Mouse (Mus musculus) neural tube, embryonic 13.5 days (tissue): Measurements from ENCODE around the gene Tnpo3. TPM values are rescaled to one million over a fixed set of nuclear protein-coding genes. Genes with fewer than 3 reads are reported as not detected.
"Not testable (repeated sequence)": the region's sequence is repeated elsewhere in the genome, so short reads cannot be mapped to it uniquely, and the experiment has no call there.

Experiments
- ATAC-seq: fragments of 200-750 bp; cut with Nextera tagmentation; 2 replicates; pipeline ENCODE4 v1.8.0; 2017; ENCODE audit warnings: low read depth, mild to moderate bottlenecking, moderate TSS enrichment, moderate library complexity
- H3K27ac ChIP-seq: fragments of 300-500 bp; sonication (generic); replicated peaks from 2 replicates; pipeline ENCODE4 v1.5.1; 2015; ENCODE audit warnings: moderate library complexity, mild to moderate bottlenecking, inconsistent platforms
- H3K27me3 ChIP-seq: fragments of 300-500 bp; sonication (generic); 2 replicates; pipeline ENCODE4 v1.6.1; 2015; ENCODE audit warnings: mild to moderate bottlenecking, inconsistent platforms
- H3K36me3 ChIP-seq: fragments of 300-500 bp; sonication (generic); 2 replicates; pipeline ENCODE4 v1.6.1; 2015; ENCODE audit warnings: mild to moderate bottlenecking, inconsistent platforms
- H3K4me1 ChIP-seq: fragments of 300-500 bp; sonication (generic); replicated peaks from 2 replicates; pipeline ENCODE4 v1.6.1; 2015; ENCODE audit warnings: inconsistent platforms
- H3K4me2 ChIP-seq: fragments of 300-500 bp; sonication (generic); 2 replicates; pipeline ENCODE4 v1.6.1; 2015; ENCODE audit warnings: inconsistent platforms, mild to moderate bottlenecking, moderate library complexity
- H3K4me3 ChIP-seq: fragments of 300-500 bp; sonication (generic); 2 replicates; pipeline ENCODE4 v1.5.1; 2015; ENCODE audit warnings: mild to moderate bottlenecking, inconsistent platforms
- H3K9ac ChIP-seq: fragments of 300-500 bp; sonication (generic); 2 replicates; pipeline ENCODE4 v1.6.1; 2015; ENCODE audit warnings: moderate library complexity, mild to moderate bottlenecking, inconsistent platforms
- H3K9me3 ChIP-seq: fragments of 300-500 bp; sonication (generic); 2 replicates; pipeline ENCODE4 v1.6.1; 2016; ENCODE audit warnings: inconsistent platforms
- WGBS: fragments of 180-500 bp; shearing (Covaris S2); methylation state at CpG from one replicate; pipeline ENCODE4 v1.1.7; 2015; 5-methylcytosine and 5-hydroxymethylcytosine counted together
- polyA plus RNA-seq: library from polyadenylated mRNA; unstranded; fragments of >200 nt; fragmentation: Nextera tagmentation; extraction: Ambion mirVana; gene quantifications from 2 replicates; pipeline ENCODE4 v1.2.1, GENCODE M21; 2015

Gene Tnpo3
- polyA plus RNA-seq, 1 experiment from 2014 or later, result 82.2 TPM

DNA sequence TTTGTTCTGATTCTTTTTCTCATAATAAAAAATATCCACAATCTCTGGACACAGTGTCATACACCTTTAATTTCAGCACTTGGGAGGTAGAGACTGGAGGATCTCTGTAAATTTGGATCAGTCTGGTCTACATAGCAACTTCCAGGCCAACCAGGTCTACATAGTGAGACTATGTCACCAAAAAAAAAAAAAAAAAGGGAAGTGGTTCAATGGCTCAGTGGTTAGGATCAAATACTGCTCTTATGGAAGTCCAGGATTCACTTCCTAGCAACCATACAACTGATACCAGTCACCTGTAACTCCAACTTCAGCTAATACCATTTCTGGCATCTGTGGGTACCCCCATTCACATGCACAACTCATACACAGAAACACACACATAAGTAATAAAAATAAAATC is 9.5 kb downstream of the Tnpo3 start:
- Histone ChIP-seq H3K4me1 (peaks cover 3% of the 10 kb centered on the region; the same call in 1 of the 2 replicates), H3K27ac (no peak overlapping the region), H3K9me3 (no peaks in the 10 kb centered on the region), H3K4me2 (no peak overlapping the region), H3K4me3 (no peak overlapping the region), H3K9ac (no peak overlapping the region), H3K36me3 (no peaks in the 10 kb centered on the region), H3K27me3 (no peaks in the 10 kb centered on the region)
- ATAC-seq, result no peak

DNA sequence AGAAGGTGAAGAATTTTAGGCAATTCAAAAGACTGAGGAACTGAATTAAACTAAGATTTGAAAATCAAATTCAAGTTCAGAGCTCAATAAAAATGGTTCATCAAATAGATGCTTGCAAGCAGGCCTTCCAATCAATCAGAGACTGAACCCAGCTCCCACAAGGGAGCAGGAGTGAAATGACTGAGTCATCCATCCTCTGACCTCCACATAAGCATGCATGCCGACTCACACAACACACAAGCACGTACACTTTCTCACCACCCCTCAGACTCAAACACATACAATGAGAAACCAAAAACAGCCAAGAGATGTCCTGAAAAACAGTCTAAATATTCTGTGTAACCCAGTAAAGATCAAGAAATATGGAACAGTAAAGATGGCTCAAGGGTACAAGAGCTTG is 14.0 kb downstream of the Tnpo3 start:
- Histone ChIP-seq H3K4me2 (no peak overlapping the region), H3K36me3 (no peaks in the 10 kb centered on the region), H3K27me3 (no peaks in the 10 kb centered on the region), H3K9ac (no peak overlapping the region), H3K27ac (no peak overlapping the region), H3K4me3 (no peak overlapping the region), H3K4me1 (no peaks in the 10 kb centered on the region), H3K9me3 (no peaks in the 10 kb centered on the region)
- WGBS, result 91% methylated on average over 2 of the region's 2 CpGs
- ATAC-seq, result no peak

DNA sequence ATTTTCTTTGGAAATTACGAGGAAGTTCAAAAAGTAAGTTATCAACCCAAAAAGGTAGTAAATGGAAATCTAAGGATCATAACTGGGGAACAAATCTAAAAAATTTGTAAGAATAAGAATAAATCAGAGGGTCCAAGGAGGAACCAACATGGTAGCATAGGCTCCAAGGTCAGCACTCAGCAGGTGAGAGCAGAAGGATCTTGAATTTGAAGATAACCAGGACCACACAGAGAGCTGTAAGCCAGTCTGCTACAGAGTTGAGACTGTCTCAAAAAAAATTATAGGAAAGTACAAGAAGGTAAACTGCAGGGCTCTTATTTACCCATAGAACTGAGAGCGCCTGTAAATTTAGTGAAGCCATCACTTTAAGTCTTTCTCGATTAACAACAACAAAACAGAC is 28.5 kb downstream of the Tnpo3 start:
- Histone ChIP-seq H3K9ac (no peak overlapping the region), H3K4me3 (no peak overlapping the region), H3K36me3 (peaks cover 78% of the 10 kb centered on the region), H3K9me3 (no peaks in the 10 kb centered on the region), H3K27ac (no peak overlapping the region), H3K4me2 (no peak overlapping the region), H3K27me3 (no peaks in the 10 kb centered on the region), H3K4me1 (no peaks in the 10 kb centered on the region)
- ATAC-seq, result no peak
- 94% methylated on average over 3 of the region's 3 CpGs for WGBS

DNA sequence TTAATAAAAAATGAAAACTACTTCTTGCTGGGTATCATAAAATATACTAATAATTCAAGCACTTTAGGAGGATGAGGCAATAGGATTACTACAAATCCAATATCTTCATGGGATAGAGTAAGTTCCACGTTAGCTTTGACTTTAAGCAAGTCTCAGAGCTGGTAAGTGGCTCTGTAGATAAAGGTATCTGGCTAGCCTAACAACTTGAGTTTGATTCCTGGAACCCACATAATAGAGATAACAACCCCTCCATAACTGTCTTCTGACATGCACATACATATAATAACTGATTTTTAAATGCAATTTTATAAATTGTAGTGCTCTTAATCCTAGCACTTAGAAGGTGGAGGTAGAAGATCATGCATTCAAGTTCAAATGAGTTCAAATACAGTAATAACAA is 28.9 kb downstream of the Tnpo3 start:
- H3K36me3 ChIP-seq, result peaks cover 76% of the 10 kb centered on the region
- no peak overlapping the region for H3K27ac ChIP-seq
- H3K4me1 ChIP-seq, result no peaks in the 10 kb centered on the region
- no peaks in the 10 kb centered on the region for H3K9me3 ChIP-seq
- no peak overlapping the region for H3K9ac ChIP-seq
- no peak for ATAC-seq
- WGBS, result 95% methylated on average over 1 of the region's 1 CpGs
- H3K4me2 ChIP-seq, result no peak overlapping the region
- no peak overlapping the region for H3K4me3 ChIP-seq
- H3K27me3 ChIP-seq, result no peaks in the 10 kb centered on the region

DNA sequence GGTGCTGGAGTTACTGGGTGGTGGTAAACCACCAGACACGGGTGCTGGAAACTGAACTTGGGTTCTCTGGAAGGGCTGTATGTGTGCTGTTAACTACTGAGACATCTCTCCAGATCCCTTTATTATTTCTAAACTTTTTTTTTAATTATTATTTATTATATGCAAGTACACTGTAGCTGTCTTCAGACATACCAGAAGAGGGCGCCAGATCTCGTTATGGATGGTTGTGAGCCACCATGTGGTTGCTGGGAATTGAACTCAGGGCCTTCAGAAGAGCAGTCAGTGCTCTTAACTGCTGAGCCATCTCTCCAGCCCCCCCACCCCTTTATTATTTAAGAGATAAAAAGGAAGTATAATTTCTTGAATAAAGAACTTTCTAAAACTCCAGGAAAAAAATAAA is 33.3 kb downstream of the Tnpo3 start:
- H3K36me3 ChIP-seq, result peaks cover 87% of the 10 kb centered on the region
- WGBS, result 90% methylated on average over 3 of the region's 3 CpGs
- H3K27ac ChIP-seq, H3K4me3 ChIP-seq, H3K9ac ChIP-seq, H3K27me3 ChIP-seq, H3K4me2 ChIP-seq, ATAC-seq, H3K4me1 ChIP-seq, H3K9me3 ChIP-seq: not testable (repeated sequence)

DNA sequence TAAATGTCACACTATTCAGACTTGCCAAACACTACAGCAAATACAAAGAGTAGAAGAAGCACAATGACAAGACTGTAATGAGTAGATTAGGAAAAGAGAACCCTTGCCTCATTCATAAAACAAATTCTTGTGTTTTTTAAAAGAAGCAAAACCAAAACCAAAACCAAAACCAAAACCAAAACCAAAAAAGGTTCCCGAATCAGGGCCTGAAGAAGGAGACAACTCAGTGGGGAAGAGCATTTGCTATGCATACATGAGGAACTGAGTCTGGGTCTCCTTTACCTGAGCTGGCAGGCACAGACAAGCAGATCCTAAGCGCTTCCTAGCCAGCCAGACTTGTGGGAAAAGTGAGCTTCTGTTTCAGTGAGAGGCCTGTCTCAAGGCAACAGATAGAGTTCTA is 52.6 kb downstream of the Tnpo3 start:
- H3K9ac ChIP-seq, result no peak overlapping the region
- no peak overlapping the region for H3K4me2 ChIP-seq
- H3K4me3 ChIP-seq, result no peak overlapping the region
- H3K27me3 ChIP-seq, result no peaks in the 10 kb centered on the region
- no peak for ATAC-seq
- no peaks in the 10 kb centered on the region for H3K4me1 ChIP-seq
- H3K9me3 ChIP-seq, result no peaks in the 10 kb centered on the region
- peaks cover 89% of the 10 kb centered on the region for H3K36me3 ChIP-seq
- 95% methylated on average over 2 of the region's 2 CpGs for WGBS
- no peak overlapping the region for H3K27ac ChIP-seq

DNA sequence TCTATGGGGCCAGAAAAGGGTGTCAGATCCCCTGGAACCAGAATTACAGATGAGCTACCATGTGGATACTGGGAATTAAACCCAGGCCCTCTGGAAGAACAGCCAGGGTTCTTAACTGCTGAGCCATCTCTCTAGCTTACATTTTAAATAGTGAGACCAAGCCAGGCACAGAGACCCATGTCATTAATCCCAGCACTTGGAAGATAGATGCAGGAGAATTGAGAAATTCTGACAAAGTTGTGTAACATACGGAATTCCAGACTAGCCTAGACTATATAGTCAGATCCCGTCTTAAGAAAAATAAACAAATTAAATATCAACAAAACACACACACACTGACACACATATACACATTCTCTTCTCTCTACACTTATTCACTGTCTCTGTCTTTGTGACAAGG is 57.2 kb downstream of the Tnpo3 start:
- Histone ChIP-seq H3K9ac (no peak overlapping the region), H3K27ac (no peak overlapping the region), H3K36me3 (peaks cover 92% of the 10 kb centered on the region), H3K4me1 (no peaks in the 10 kb centered on the region), H3K9me3 (no peaks in the 10 kb centered on the region), H3K27me3 (no peaks in the 10 kb centered on the region), H3K4me3 (no peak overlapping the region), H3K4me2 (no peak overlapping the region)
- 96% methylated on average over 2 of the region's 2 CpGs for WGBS
- no peak for ATAC-seq

DNA sequence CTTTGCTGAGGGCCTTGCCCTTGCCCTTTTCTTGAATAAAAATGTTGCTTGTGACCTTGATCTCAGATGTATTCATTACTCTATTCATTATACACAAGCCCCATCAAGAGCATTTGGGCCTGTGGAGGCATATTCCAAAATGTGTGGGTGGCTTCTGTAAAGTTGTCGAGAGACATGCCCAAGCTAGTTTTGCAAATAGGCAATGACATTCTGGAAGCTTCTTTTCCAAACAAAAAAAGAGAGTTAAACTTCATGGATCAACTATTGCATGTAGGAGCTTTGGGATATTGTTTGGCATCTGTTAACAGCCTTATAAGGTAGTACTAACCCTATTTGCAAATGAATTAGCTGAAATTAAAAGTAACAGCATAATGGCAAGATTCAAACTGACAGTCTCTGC is 61.6 kb downstream of the Tnpo3 start:
- H3K36me3 ChIP-seq, result peaks cover 96% of the 10 kb centered on the region
- no peaks in the 10 kb centered on the region for H3K4me1 ChIP-seq
- H3K4me2 ChIP-seq, result no peak overlapping the region
- ATAC-seq, result no peak
- H3K27ac ChIP-seq, result no peak overlapping the region
- 98% methylated on average over 1 of the region's 1 CpGs for WGBS
- no peak overlapping the region for H3K4me3 ChIP-seq
- H3K9ac ChIP-seq, result no peak overlapping the region
- H3K9me3 ChIP-seq, result no peaks in the 10 kb centered on the region
- no peaks in the 10 kb centered on the region for H3K27me3 ChIP-seq

DNA sequence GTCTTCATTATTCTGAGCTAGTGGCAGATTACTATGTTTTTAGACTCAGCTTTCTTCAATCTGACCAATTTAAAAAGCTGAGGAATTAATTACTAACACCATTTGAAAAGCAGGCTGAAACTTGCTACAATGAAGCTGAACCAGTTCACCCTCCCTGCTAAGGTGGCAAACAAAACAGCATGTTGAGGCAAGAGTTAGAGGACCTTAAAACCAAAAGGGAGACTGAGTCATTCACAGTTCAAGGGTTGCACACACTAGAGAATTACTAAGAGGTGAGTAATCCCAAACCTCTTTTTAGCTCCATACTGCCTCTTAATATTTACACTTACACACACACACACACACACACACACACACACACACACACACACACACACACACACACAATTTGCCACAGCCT is 62.1 kb downstream of the Tnpo3 start:
- H3K36me3 ChIP-seq, result peaks cover 96% of the 10 kb centered on the region
- no peaks in the 10 kb centered on the region for H3K4me1 ChIP-seq
- H3K4me2 ChIP-seq, result no peak overlapping the region
- no peaks in the 10 kb centered on the region for H3K27me3 ChIP-seq
- H3K4me3 ChIP-seq, result no peak overlapping the region
- no peak overlapping the region for H3K9ac ChIP-seq
- no peak for ATAC-seq
- H3K27ac ChIP-seq, result no peak overlapping the region
- no peaks in the 10 kb centered on the region for H3K9me3 ChIP-seq

DNA sequence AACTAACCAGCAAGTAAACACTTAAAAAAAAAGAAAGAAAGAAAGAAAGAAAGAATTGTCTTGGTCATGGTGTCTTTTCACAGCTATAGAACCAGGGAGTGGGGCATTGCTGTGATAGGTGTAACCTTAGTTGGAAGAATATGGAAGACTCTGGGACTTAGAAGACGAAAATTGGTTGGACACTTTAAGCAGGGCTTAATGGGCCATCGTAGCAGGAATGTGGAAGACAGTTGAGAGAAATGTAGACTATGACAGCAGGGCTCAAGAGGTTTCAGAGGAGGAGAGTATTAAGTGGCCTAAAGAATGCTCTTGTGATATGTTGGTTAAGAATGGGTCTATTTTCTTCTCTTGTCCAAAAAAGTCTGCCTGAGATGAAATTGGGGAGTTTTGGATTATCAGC is 64.1 kb downstream of the Tnpo3 start:
- Histone ChIP-seq H3K4me3 (no peak overlapping the region), H3K36me3 (peaks cover 95% of the 10 kb centered on the region), H3K4me2 (no peak overlapping the region), H3K4me1 (no peaks in the 10 kb centered on the region), H3K27me3 (no peaks in the 10 kb centered on the region), H3K9ac (no peak overlapping the region), H3K9me3 (no peaks in the 10 kb centered on the region), H3K27ac (no peak overlapping the region)
- whole genome bisulfite sequencing, result 100% methylated on average over 2 of the region's 2 CpGs
- no peak for ATAC-seq

DNA sequence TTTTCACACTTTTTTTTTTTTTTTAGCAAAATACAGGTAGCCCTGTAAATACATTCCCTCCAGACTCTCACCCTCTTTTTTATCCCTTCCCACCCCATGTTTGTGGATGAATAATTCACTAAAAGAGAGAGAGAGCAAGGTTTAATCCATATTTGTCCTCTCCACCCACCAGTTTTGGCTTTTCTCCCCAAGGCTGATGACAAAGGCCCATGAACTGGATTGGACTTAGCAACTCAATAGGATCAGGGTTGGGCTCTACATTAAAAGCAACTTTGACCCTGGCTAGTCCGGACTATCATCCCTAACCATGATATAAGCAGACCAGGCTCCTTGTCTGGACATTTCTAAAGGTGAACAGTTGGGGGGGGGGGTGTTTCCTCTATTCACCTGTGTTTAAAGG is 68.7 kb downstream of the Tnpo3 start:
- H3K27ac ChIP-seq, result no peak overlapping the region
- no peak overlapping the region for H3K4me2 ChIP-seq
- ATAC-seq, result no peak
- 96% methylated on average over 1 of the region's 1 CpGs for WGBS
- H3K36me3 ChIP-seq, result peaks cover 73% of the 10 kb centered on the region
- H3K9me3 ChIP-seq, result no peaks in the 10 kb centered on the region
- no peaks in the 10 kb centered on the region for H3K27me3 ChIP-seq
- no peak overlapping the region for H3K9ac ChIP-seq
- no peaks in the 10 kb centered on the region for H3K4me1 ChIP-seq
- H3K4me3 ChIP-seq, result no peak overlapping the region

DNA sequence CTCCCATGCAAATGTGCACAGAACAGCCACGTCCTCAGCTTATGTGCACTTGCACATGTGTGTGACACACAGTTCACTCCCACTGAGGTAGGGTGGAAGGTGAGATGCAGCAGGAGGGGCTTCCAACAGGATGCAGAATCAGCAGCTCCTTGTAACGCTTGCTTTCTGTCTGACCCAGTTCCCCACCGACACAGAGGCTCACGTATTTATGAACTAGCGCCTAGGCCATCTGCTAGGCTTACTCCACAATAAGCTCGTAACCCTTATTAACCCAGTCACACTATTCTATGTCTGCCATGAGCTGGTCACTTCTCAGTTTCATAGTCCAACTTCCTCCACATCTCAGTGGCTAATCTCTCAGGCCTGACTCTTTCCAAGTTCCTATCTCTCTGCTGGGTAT is 69.5 kb downstream of the Tnpo3 start:
- Histone ChIP-seq H3K4me2 (no peak overlapping the region), H3K4me1 (no peaks in the 10 kb centered on the region), H3K27ac (no peak overlapping the region), H3K27me3 (no peaks in the 10 kb centered on the region), H3K9me3 (no peaks in the 10 kb centered on the region), H3K9ac (no peak overlapping the region), H3K36me3 (peaks cover 66% of the 10 kb centered on the region), H3K4me3 (no peak overlapping the region)
- 71% methylated on average over 6 of the region's 6 CpGs for WGBS
- no peak for ATAC-seq

DNA sequence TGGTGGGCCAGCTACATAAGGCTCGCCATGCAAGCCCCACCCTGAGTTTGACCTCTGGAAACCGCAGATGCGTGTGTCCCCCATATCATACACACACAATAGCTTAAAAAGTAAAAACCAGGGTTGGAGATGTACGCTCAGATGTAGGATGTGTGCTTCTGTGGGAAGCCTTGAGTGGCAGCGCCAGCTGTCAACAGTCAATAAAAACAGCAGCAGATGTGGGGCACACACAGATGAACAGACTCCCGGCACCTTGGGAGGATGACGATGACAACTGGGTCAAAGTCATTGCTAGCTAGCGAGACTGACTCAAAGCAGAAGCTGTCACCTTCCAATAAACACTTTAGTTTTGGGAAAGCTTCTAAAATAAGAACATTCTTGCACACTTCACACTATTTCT is 70.2 kb downstream of the Tnpo3 start:
- Histone ChIP-seq H3K27me3 (no peaks in the 10 kb centered on the region), H3K4me1 (no peaks in the 10 kb centered on the region), H3K27ac (no peak overlapping the region), H3K9me3 (no peaks in the 10 kb centered on the region), H3K36me3 (peaks cover 58% of the 10 kb centered on the region), H3K4me3 (no peak overlapping the region), H3K4me2 (no peak overlapping the region), H3K9ac (no peak overlapping the region)
- ATAC-seq, result no peak
- WGBS, result 89% methylated on average over 8 of the region's 8 CpGs

DNA sequence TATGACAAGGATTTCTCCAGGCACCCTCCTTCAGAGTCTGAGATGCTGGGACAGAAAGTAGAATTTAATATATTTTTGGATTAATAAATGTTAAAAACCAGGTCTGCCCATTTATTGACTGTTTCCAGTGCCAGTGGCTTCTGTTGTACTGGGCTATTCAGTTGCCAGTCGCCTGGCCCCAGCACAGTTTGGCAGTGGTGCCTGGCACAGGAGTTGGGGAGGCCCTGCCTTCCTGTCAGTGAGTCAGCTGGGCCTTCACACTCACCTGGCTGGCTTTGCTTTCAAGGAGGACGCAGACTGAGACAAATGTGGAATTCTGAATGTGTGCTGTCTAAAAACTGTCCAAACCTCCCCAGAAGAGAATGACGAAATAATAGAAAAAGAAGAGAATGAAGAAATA is 72.5 kb downstream of the Tnpo3 start:
- no peaks in the 10 kb centered on the region for H3K4me1 ChIP-seq
- no peak overlapping the region for H3K4me2 ChIP-seq
- no peaks in the 10 kb centered on the region for H3K9me3 ChIP-seq
- peaks cover 36% of the 10 kb centered on the region for H3K36me3 ChIP-seq
- H3K4me3 ChIP-seq, result no peak overlapping the region
- H3K27me3 ChIP-seq, result no peaks in the 10 kb centered on the region
- no peak overlapping the region for H3K27ac ChIP-seq
- 89% methylated on average over 3 of the region's 3 CpGs for WGBS
- H3K9ac ChIP-seq, result no peak overlapping the region
- no peak for ATAC-seq
